Mouse (Mus musculus) limb, embryonic 11.5 days (tissue): ENCODE data around the gene Dynlt1c. TPM values are rescaled to one million over a fixed set of nuclear protein-coding genes. Genes with fewer than 3 reads are reported as not detected.
"Not testable (repeated sequence)": the region's sequence is repeated elsewhere in the genome, so short reads cannot be mapped to it uniquely, and the experiment has no call there.

Experiments used
- ATAC-seq: fragments of 200-750 bp; cut with Nextera tagmentation; 2 replicates; pipeline ENCODE4 v1.8.0; 2017; ENCODE audit warnings: low read depth; ENCODE audit not compliant: insufficient number of reproducible peaks, low FRiP score, low TSS enrichment
- DNase-seq: peaks from one replicate; pipeline ENCODE4 v3.0.0-alpha.2; 2015; ENCODE audit warnings: low spot score
- H3K27ac ChIP-seq: fragments of 300-500 bp; sonication (generic); replicated peaks from 2 replicates; pipeline ENCODE4 v1.5.1; 2014; ENCODE audit warnings: low read depth, mild to moderate bottlenecking, low read length
- H3K27me3 ChIP-seq: fragments of 300-500 bp; sonication (generic); 2 replicates; pipeline ENCODE4 v1.6.1; 2014; ENCODE audit warnings: mild to moderate bottlenecking, low read length, mixed read lengths; ENCODE audit not compliant: control insufficient read depth, insufficient read depth
- H3K36me3 ChIP-seq: fragments of 300-500 bp; sonication (generic); 2 replicates; pipeline ENCODE4 v1.6.1; 2014; ENCODE audit warnings: mild to moderate bottlenecking, low read length, moderate library complexity, mixed read lengths; ENCODE audit not compliant: control insufficient read depth, insufficient read depth
- H3K4me1 ChIP-seq: fragments of 300-500 bp; sonication (generic); 2 replicates; pipeline ENCODE4 v1.6.1; 2014; ENCODE audit warnings: low read length, mixed read lengths; ENCODE audit not compliant: control insufficient read depth, insufficient read depth
- H3K4me2 ChIP-seq: fragments of 300-500 bp; sonication (generic); 2 replicates; pipeline ENCODE4 v1.6.1; 2014; ENCODE audit warnings: low read depth, mild to moderate bottlenecking, moderate library complexity; ENCODE audit not compliant: severe bottlenecking
- H3K4me3 ChIP-seq: fragments of 300-500 bp; sonication (generic); 2 replicates; pipeline ENCODE4 v1.5.1; 2014; ENCODE audit warnings: low read depth, low read length
- H3K9ac ChIP-seq: fragments of 300-500 bp; sonication (generic); 2 replicates; pipeline ENCODE4 v1.6.1; 2014; ENCODE audit warnings: mild to moderate bottlenecking, low read length
- H3K9me3 ChIP-seq: fragments of 300-500 bp; sonication (generic); 2 replicates; pipeline ENCODE4 v1.6.1; 2016; ENCODE audit warnings: low read length; ENCODE audit not compliant: control insufficient read depth
- WGBS: fragments of 180-500 bp; shearing (Covaris S2); extraction: QIAGEN DNeasy Blood & Tissue Kit; methylation state at CpG from one replicate; pipeline ENCODE4 v1.1.7; 2014; 5-methylcytosine and 5-hydroxymethylcytosine counted together
- polyA plus RNA-seq: library from polyadenylated mRNA; unstranded; fragments of >200 nt; fragmentation: Nextera tagmentation; extraction: Ambion mirVana; gene quantifications from 2 replicates; pipeline ENCODE4 v1.2.1, GENCODE M21; 2014

Dynlt1c gene
- polyA plus RNA-seq, result 31.4 and 32.4 TPM in 2 replicates

DNA sequence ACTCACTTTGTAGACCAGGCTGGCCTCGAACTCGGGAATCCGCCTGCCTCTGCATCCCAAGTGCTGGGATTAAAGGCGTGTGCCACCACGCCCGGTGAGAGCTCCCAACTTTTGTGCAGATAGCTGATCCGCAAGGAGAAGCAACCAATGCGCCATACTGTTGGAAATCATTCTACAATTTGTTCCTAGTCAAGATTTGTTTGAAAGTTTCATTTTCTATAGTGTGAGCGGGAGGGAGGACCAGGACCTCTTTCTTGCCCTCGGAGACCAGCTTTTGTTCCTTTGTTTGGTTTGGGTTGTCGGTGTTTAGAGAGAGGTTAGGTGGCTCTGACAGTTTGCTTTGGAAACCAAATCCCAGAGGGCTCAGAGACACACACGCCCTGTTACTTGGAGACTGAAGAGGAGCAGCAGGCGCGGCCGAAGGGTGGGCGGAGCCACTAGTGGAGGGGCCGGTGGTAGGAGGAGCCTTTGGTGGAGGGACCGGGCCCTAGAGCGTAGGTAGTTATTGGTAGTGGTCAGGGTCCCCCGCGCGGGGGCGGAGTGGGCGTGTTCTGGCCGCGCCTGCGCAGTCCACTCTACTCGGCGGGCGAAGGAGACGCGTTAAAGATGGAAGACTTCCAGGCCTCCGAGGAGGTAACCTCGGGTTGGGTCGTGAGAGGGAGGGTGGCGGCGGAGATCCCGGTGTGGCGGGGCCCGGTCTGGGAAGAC lies at the start of gene Dynlt1c:
Dynlt1c (plus strand) TSS at position 468 of the 708 bp plus-strand sequence.
- not testable (repeated sequence) for H3K36me3 ChIP-seq, H3K27me3 ChIP-seq, H3K27ac ChIP-seq, H3K9ac ChIP-seq, H3K4me3 ChIP-seq, H3K4me2 ChIP-seq, H3K9me3 ChIP-seq, H3K4me1 ChIP-seq
- 12% methylated on average over 24 of the region's 40 CpGs for WGBS
- peak; percentile 80 for DNase-seq
- ATAC-seq, result peak; percentile 93

DNA sequence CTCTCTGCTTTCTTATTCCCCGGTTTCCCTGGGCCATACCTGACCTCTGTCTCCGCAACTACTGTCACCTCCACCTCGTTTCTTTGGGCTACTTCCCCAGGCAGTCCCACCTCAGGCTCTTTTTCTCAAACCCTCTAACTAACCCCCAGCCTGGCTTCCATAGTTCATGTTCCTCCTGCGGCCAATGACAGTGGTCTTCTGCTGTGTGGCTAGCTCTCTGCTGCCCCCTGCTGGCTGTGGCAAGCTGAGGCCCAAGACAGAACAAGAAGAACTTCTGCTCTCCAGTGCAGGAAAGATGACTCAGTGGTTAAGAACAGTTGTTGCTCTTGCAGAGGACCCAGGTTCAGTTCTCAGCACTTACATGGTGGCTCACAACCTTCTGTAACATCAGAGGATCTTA lies 47.7 kb upstream of the Dynlt1c start:
- peak; percentile 52; the same call in 1 of the 2 replicates for ATAC-seq
- H3K27me3 ChIP-seq, H3K9ac ChIP-seq, H3K4me2 ChIP-seq, H3K4me1 ChIP-seq, H3K4me3 ChIP-seq, H3K36me3 ChIP-seq, H3K27ac ChIP-seq, DNase-seq, H3K9me3 ChIP-seq: not testable (repeated sequence)
- WGBS, result no CpG with 5 or more reads among the region's 4 CpGs

DNA sequence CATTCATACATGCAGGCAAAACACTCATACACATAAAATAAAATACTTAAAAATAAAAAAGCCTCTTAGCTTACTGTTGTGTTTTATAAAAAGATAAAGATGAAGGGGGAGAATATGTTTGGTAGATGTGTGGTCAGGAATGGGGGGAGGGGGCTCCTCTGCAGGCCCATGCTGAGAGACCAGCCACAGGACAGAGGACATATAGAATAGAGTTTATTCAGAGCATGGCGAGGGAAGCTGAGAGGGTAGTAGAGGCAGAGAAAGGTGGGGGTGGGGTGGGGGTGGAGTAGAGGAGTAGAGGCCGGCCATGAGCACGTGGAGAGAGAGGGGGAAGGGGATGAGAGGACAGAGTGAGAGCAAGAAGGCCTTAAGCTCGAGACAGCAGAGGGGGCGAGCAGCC lies 47.2 kb upstream of the Dynlt1c start:
- not testable (repeated sequence) for H3K9ac ChIP-seq, ATAC-seq, H3K4me1 ChIP-seq, H3K4me2 ChIP-seq, H3K27me3 ChIP-seq, H3K4me3 ChIP-seq, H3K27ac ChIP-seq, H3K36me3 ChIP-seq, H3K9me3 ChIP-seq, DNase-seq
- WGBS, result no CpG with 5 or more reads among the region's 5 CpGs

DNA sequence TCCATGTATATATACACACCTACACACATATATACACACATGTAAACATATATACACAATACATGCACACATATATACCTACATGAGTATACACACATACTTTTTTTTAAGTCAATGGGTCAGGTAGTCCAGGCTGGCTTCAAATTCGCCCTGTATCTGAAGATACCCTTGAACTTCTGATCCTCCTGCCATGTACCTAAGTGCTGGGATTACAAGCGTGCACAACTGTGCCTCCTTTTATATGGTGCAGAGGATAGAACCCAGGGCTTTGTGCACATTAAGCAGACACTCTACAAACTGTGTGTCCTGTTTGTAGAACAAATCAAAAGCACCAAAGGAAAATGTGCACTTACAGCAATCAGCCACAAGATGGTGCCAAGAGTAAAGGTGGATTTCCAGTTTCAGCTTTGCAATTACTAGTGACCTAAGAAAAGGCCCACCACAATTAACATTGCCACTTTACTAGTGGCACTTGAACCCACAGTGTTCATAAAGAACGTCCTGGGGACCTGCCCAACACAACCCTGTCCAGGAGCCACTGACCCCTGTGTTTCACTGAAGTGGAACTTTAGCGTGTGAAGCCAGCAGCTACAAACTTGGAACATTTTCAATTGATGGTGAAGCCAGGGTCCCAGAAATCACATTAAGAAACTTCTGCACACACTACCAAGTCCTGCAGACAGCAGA lies 41.9 kb upstream of the Dynlt1c start:
- H3K9ac ChIP-seq, H3K27ac ChIP-seq, H3K4me1 ChIP-seq, H3K9me3 ChIP-seq, H3K4me3 ChIP-seq, ATAC-seq, H3K4me2 ChIP-seq, H3K36me3 ChIP-seq, H3K27me3 ChIP-seq, DNase-seq: not testable (repeated sequence)
- no CpG with 5 or more reads among the region's 4 CpGs for WGBS

DNA sequence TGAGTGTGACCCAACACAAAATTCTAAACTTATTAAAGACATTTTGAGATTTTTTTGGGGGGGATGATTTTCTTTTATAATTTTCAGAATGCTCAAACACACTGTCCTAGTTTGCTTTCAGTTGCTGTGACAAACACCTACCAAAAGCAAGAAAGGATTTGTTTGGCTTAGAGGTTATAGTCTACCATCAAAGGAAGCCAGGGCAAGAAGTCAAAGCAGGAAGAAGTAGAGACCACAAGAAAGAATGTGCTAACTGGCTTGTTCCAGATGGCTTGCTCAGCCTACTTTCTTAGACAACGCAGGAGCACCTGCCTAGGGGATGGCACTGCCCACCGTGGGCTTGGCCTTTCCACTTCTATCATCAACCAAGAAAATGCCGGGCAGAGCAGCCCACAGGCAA lies 36.6 kb upstream of the Dynlt1c start:
- not testable (repeated sequence) for H3K9me3 ChIP-seq, H3K4me1 ChIP-seq, ATAC-seq, H3K4me2 ChIP-seq, H3K27ac ChIP-seq, H3K27me3 ChIP-seq, H3K36me3 ChIP-seq, H3K4me3 ChIP-seq, DNase-seq, H3K9ac ChIP-seq
- WGBS, result 88% methylated on average over 3 of the region's 3 CpGs

DNA sequence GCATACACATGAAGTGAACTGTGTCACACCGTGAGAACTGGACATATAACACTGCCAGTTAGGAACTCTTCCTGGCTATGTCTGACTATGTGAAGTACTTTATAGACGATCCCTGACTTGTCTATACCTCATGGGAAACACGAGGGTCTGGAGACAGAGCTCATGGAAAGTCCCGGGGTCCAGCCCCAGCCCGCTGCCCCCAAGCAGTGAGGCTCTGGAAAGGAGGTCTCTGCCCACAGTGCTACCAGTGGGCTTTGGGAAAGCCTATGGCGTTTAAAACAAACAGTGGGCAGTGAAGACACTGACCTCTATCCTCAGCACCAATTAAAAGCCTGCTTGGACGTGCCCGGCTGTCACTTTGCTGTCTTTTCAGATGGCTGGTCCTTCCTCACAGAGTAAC lies 33.6 kb upstream of the Dynlt1c start:
- ATAC-seq, H3K4me2 ChIP-seq, H3K9me3 ChIP-seq, H3K4me1 ChIP-seq, H3K27me3 ChIP-seq, H3K27ac ChIP-seq, H3K4me3 ChIP-seq, H3K36me3 ChIP-seq, H3K9ac ChIP-seq, DNase-seq: not testable (repeated sequence)
- 69% methylated on average over 4 of the region's 8 CpGs for WGBS

DNA sequence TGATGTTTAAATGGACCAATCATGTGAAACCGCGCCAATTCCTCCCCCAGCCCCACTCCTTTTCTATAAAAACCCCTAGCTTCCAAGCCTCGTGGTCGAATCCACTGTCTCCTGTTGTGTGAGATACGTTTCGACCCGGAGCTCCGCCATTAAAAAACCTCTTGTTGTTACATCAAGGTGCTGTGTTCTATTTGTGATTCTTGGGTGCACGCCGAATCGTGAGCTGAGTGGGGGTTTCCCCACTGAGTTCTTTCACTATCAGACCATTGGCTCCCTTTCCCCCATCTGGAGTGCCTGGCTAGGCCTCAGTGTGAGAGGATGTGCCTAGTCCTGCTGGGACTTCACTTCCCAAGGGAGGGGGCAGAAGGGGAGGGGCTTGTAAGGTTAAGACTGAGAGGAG lies 30.2 kb upstream of the Dynlt1c start:
- H3K9ac ChIP-seq, DNase-seq, ATAC-seq, H3K27me3 ChIP-seq, H3K36me3 ChIP-seq, H3K9me3 ChIP-seq, H3K4me2 ChIP-seq, H3K4me3 ChIP-seq, H3K4me1 ChIP-seq, H3K27ac ChIP-seq: not testable (repeated sequence)
- 95% methylated on average over 9 of the region's 11 CpGs for WGBS

DNA sequence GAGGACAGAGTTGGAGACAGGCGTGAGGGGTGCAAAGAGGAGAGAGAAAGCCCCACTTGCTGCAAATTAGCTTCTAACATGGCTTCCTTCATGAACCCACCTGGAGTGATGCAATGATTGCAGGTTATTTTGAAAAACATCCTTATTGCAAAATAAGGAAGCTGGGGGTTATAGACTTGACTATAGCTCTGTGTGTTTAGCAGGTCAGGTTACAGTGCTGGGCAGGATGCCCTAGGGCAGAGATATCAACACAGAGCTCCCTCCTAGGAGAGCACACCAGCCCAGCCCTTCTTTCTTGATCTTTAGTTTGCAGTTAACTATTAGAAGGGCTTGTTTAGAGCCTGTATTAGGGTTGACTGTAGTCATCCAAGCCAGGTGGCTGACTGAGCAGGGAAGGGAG lies 29.3 kb upstream of the Dynlt1c start:
- no CpG with 5 or more reads among the region's 1 CpGs for WGBS
- ATAC-seq, H3K36me3 ChIP-seq, H3K9me3 ChIP-seq, H3K27me3 ChIP-seq, H3K4me2 ChIP-seq, H3K4me3 ChIP-seq, DNase-seq, H3K9ac ChIP-seq, H3K4me1 ChIP-seq, H3K27ac ChIP-seq: not testable (repeated sequence)
